28 mouse cellular contexts compared by ENCODE assay signal in genomic region chr9:21568657-21569255, GRCm38 (mm10). TPM values are rescaled to one million over a fixed set of nuclear protein-coding genes. Genes with fewer than 3 reads are reported as not detected.
DNase-seq lines count a peak whose midpoint lies in the region; ATAC-seq and TF ChIP-seq lines count a peak whose summit lies in the region.
"Had no signal": no experiment of that assay in that cellular context is flagged by ENCODE, and none has a peak within 500 bp of the region (broad histone marks: within the 10 kb centered on the region; RNA-seq: fewer than 3 reads in every experiment).

No protein-coding gene starts in this region.

- POLR2A ChIA-PET in Patski (lab: Charles Lee), result interaction anchor here (0.6 to 1.1 kb wide), 3 partner anchors 10 to 16 kb away, joined by 3 read pairs; no protein-coding TSS in a partner anchor

- in situ Hi-C loops in Patski (cut with MboI; ENCODE audit: low pct_unique_long_range_greater_than_20kb), result no loop called here

- no peak for TF ChIP-seq POLR2A in liver, adult 2 months (IDR thresholded peaks at IDR 0.05; ENCODE audit: extremely low read depth, insufficient read depth, low read length)

- H3K36me3 ChIP-seq in heart, embryonic 10.5 days, result peaks cover 60% of the 10 kb centered on the region
- peaks cover 19% of the 10 kb centered on the region for H3K36me3 ChIP-seq in liver, adult 2 months (ENCODE audit: control insufficient read depth, insufficient read depth, low read length)

- peak; percentile 65 for ATAC-seq in Patski
- ATAC-seq: forebrain, postnatal 0 days; intestine, embryonic 16.5 days; midbrain, embryonic 15.5 days had no signal

- H3K27ac ChIP-seq in heart, embryonic 10.5 days, result no peak overlapping the region
- no peak overlapping the region for H3K27ac ChIP-seq in liver, adult 2 months (replicated peaks; ENCODE audit: insufficient read depth, low read depth, low read length)
- H3K27ac ChIP-seq: embryonic facial prominence, embryonic 15.5 days; forebrain, embryonic 12.5 days; heart, embryonic 15.5 days; hindbrain, embryonic 12.5 days; kidney, postnatal 0 days; limb, embryonic 10.5 days; limb, embryonic 15.5 days; macrophage; midbrain, embryonic 15.5 days; neural tube, embryonic 15.5 days; stomach, embryonic 15.5 days had no signal

- H3K79me2 ChIP-seq in liver, adult 2 months (ENCODE audit: control insufficient read depth, insufficient read depth, low read length), result 0 out of 2 replicates have a peak, but pooled peaks cover 8% of the 10 kb centered on the region

- peaks cover 23% of the 10 kb centered on the region; the same call in 1 of the 2 replicates for H3K4me1 ChIP-seq in heart, embryonic 10.5 days
- H3K4me1 ChIP-seq in liver, adult 2 months (ENCODE audit: control insufficient read depth, insufficient read depth, low read length), result peaks cover 2% of the 10 kb centered on the region
- H3K4me1 ChIP-seq: embryonic facial prominence, embryonic 15.5 days; forebrain, embryonic 12.5 days; hindbrain, embryonic 12.5 days; limb, embryonic 15.5 days; midbrain, embryonic 15.5 days; neural tube, embryonic 15.5 days had no signal

- H3K9me3 ChIP-seq in heart, embryonic 10.5 days, result no peaks in the 10 kb centered on the region
- H3K9me3 ChIP-seq: embryonic facial prominence, embryonic 15.5 days; forebrain, embryonic 12.5 days; heart, embryonic 15.5 days; hindbrain, embryonic 12.5 days; limb, embryonic 10.5 days; limb, embryonic 15.5 days; midbrain, embryonic 15.5 days; neural tube, embryonic 15.5 days; stomach, embryonic 15.5 days had no signal

- H3K27me3 ChIP-seq in heart, embryonic 10.5 days (ENCODE audit: insufficient read depth, poor library complexity, severe bottlenecking), result no peaks in the 10 kb centered on the region
- H3K27me3 ChIP-seq in liver, adult 2 months (ENCODE audit: control insufficient read depth, insufficient read depth, low read length), result no peaks in the 10 kb centered on the region
- no peaks in the 10 kb centered on the region for H3K27me3 ChIP-seq in Patski
- H3K27me3 ChIP-seq: embryonic facial prominence, embryonic 15.5 days; forebrain, embryonic 12.5 days; heart, embryonic 15.5 days; hindbrain, embryonic 12.5 days; limb, embryonic 15.5 days; midbrain, embryonic 15.5 days; neural tube, embryonic 15.5 days; stomach, embryonic 15.5 days had no signal

- no peak overlapping the region for H3K9ac ChIP-seq in liver, adult 2 months (ENCODE audit: low read depth, low read length)
- H3K9ac ChIP-seq: embryonic facial prominence, embryonic 15.5 days; forebrain, embryonic 12.5 days; forebrain, postnatal 0 days; heart, embryonic 15.5 days; hindbrain, embryonic 12.5 days; limb, embryonic 15.5 days; midbrain, embryonic 15.5 days; neural tube, embryonic 15.5 days; stomach, embryonic 15.5 days had no signal

- CTCF ChIA-PET in Patski (lab: Charles Lee), result interaction anchor here (0.8 to 1.5 kb wide), 3 partner anchors 9 to 21 kb away, joined by 3 to 5 read pairs (median 3); no protein-coding TSS in a partner anchor

- DNase-seq in heart, embryonic 10.5 days (ENCODE audit: low spot score), result peak; percentile 73
- no peak for DNase-seq in heart, adult 11 months
- DNase-seq in liver, adult 2 months (ENCODE audit: extremely low read depth, low read depth, low spot score), result peak; percentile 29
- DNase-seq in liver, result no peak
- DNase-seq in Patski (ENCODE audit: low read depth, low spot score), result no peak
- DNase-seq in skeletal muscle tissue, adult 2 months (ENCODE audit: low read depth, low spot score), result peak; percentile 81
- DNase-seq: adrenal gland, postnatal 14 days; B cell, adult 2 months; cerebellum, adult 11 months; cerebellum, adult 9-10 months; forebrain, postnatal 0 days; layer of hippocampus, adult 9-11 months; lung, adult 2 months; lung, postnatal 10 days; retina, postnatal 1 day; right cerebral cortex, postnatal 14 days had no signal

- TF ChIP-seq CTCF in liver, adult 2 months (IDR thresholded peaks at IDR 0.05; ENCODE audit: low read depth, low read length), result no peak
- no peak for TF ChIP-seq CTCF in Patski (IDR thresholded peaks at IDR 0.05)

- WGBS in heart, embryonic 10.5 days, result 88% methylated on average over 8 of the region's 8 CpGs
- 66% methylated on average over 8 of the region's 8 CpGs for WGBS in liver, adult 2 months

- no peak overlapping the region for H3K4me3 ChIP-seq in heart, embryonic 10.5 days
- no peak overlapping the region for H3K4me3 ChIP-seq in liver, adult 2 months (ENCODE audit: insufficient read depth, low read depth, low read length)
- H3K4me3 ChIP-seq: embryonic facial prominence, embryonic 15.5 days; forebrain, embryonic 12.5 days; heart, embryonic 15.5 days; hindbrain, embryonic 12.5 days; limb, embryonic 10.5 days; limb, embryonic 15.5 days; midbrain, embryonic 15.5 days; neural tube, embryonic 15.5 days; stomach, embryonic 15.5 days had no signal

RNA-seq across cellular contexts. Expression of gene Carm1, which starts 22.1 kb away (rescaled TPM):
- 49.0 and 59.6 TPM in 2 replicates for polyA plus RNA-seq in heart, embryonic 10.5 days (2016; fragmentation: Nextera tagmentation; extraction: Ambion mirVana)
- 5.0 and 8.1 TPM in 2 replicates for total RNA-seq in liver, adult 2 months (2014; rRNA removed)
- polyA plus RNA-seq in liver, adult 2 months (2012; rRNA removed), result 23.4 and 28.5 TPM in 2 replicates
- 61.7 TPM for polyA plus RNA-seq in Patski (2021)

RNA-seq across cellular contexts. Expression of gene Timm29, which starts 23.8 kb away (rescaled TPM):
- polyA plus RNA-seq in heart, embryonic 10.5 days (2016; fragmentation: Nextera tagmentation; extraction: Ambion mirVana), result 27.4 and 33.3 TPM in 2 replicates
- 13.0 and 18.7 TPM in 2 replicates for total RNA-seq in liver, adult 2 months (2014; rRNA removed)
- polyA plus RNA-seq in liver, adult 2 months (2012; rRNA removed), result 26.7 TPM in 2 replicates
- polyA plus RNA-seq in Patski (2021), result 38.9 TPM

RNA-seq across cellular contexts. Expression of gene Yipf2, which starts 23.9 kb away (rescaled TPM):
- 17.1 and 22.8 TPM in 2 replicates for polyA plus RNA-seq in heart, embryonic 10.5 days (2016; fragmentation: Nextera tagmentation; extraction: Ambion mirVana)
- total RNA-seq in liver, adult 2 months (2014; rRNA removed), result 24.6 and 25.9 TPM in 2 replicates
- 33.5 and 43.9 TPM in 2 replicates for polyA plus RNA-seq in liver, adult 2 months (2012; rRNA removed)
- polyA plus RNA-seq in Patski (2021), result 39.0 TPM

RNA-seq across cellular contexts. Expression of gene AB124611, which starts 42.8 kb away (rescaled TPM):
- 1.3 and 2.5 TPM in 2 replicates for polyA plus RNA-seq in heart, embryonic 10.5 days (2016; fragmentation: Nextera tagmentation; extraction: Ambion mirVana)
- total RNA-seq in liver, adult 2 months (2014; rRNA removed), result 3.5 and 4.6 TPM in 2 replicates
- polyA plus RNA-seq in liver, adult 2 months (2012; rRNA removed), result 2.2 and 3.4 TPM in 2 replicates
- polyA plus RNA-seq in Patski (2021), result not detected

RNA-seq across cellular contexts. Expression of gene Smarca4, which starts 47.2 kb away (rescaled TPM):
- polyA plus RNA-seq in heart, embryonic 10.5 days (2016; fragmentation: Nextera tagmentation; extraction: Ambion mirVana), result 91.1 and 113 TPM in 2 replicates
- 13.1 and 15.8 TPM in 2 replicates for total RNA-seq in liver, adult 2 months (2014; rRNA removed)
- 15.2 and 15.9 TPM in 2 replicates for polyA plus RNA-seq in liver, adult 2 months (2012; rRNA removed)
- 89.3 TPM for polyA plus RNA-seq in Patski (2021)

Comparison
In these comparisons a context has a peak if more than half of its experiments do, and no peak if none do; other contexts are left out.
1. DNase-seq: peak in heart, embryonic 10.5 days (single experiment), liver, adult 2 months (single experiment) and skeletal muscle tissue, adult 2 months (single experiment); none in heart, adult 11 months (single experiment), liver (single experiment) and Patski (single experiment).